Mouse (Mus musculus) adrenal gland, postnatal 25 days (tissue): ENCODE data around the gene Nkx6-2. TPM values are rescaled to one million over a fixed set of nuclear protein-coding genes. Genes with fewer than 3 reads are reported as not detected.

Experiments used
- total RNA-seq: library from RNA; stranded (reverse); gene quantifications from 2 replicates; pipeline ENCODE4 v1.2.3, GENCODE M21; 2021

The Nkx6-2 gene
- total RNA-seq, 1 experiment from 2014 or later: not detected

Other genes starting within 250 kb of the Nkx6-2 start
- 67.4 and 93.7 TPM in 2 replicates for gene Inpp5a, start 193.7 kb downstream of the Nkx6-2 start, total RNA-seq
- gene Cfap46, start 101.0 kb upstream of the Nkx6-2 start, total RNA-seq: 0.43 and 1.0 TPM in 2 replicates